Mouse (Mus musculus) CH12.LX (cell line): ENCODE measurements at regions not wholly inside any gene's neighbourhood (a gene's known extent, or its start where the extent isn't known, plus 50 kb on each side); places are given as distances from the start of the nearest gene placed in this dataset.

ENCODE experiments used
- DNase-seq: peaks from one replicate; pipeline ENCODE4 v3.0.0-alpha.2; 2013; ENCODE audit errors: extremely low read depth
- H3K27ac ChIP-seq: 2 replicates; pipeline ENCODE4 v1.5.1; 2012; ENCODE audit warnings: low read depth, mild to moderate bottlenecking, control low read depth, moderate library complexity; ENCODE audit not compliant: insufficient read depth
- H3K27me3 ChIP-seq: replicated peaks from 2 replicates; pipeline ENCODE3; 2012; ENCODE audit warnings: inconsistent platforms
- H3K36me3 ChIP-seq, 2 experiments: replicated peaks in 1 of 2; 2 replicates each; pipeline versions ENCODE3 to v1.6.1; 2012; ENCODE audit warnings: inconsistent platforms in 1 of 2, low read length in 1 of 2, mild to moderate bottlenecking in 1 of 2, mixed read lengths in 1 of 2, moderate library complexity in 1 of 2; ENCODE audit not compliant: control insufficient read depth in 1 of 2, insufficient read depth in 1 of 2
- H3K4me1 ChIP-seq, 2 experiments: 2 replicates each; pipeline ENCODE4 v1.6.1; 2012; ENCODE audit warnings: inconsistent platforms in 1 of 2, moderate library complexity in 1 of 2; ENCODE audit not compliant: insufficient read depth in 2 of 2, control insufficient read depth in 1 of 2
- H3K4me2 ChIP-seq: 2 replicates; pipeline ENCODE4 v1.6.1; 2012; ENCODE audit warnings: low read depth, mild to moderate bottlenecking, control low read depth; ENCODE audit not compliant: poor library complexity, insufficient read depth, severe bottlenecking
- H3K4me3 ChIP-seq, 3 experiments: fragments of 150-350 bp in 1 of 3; sonication (generic) in 1 of 3; replicated peaks in 1 of 3; 2 replicates each; pipeline versions ENCODE3 to v1.5.1; 2011 to 2012; ENCODE audit warnings: low read depth in 2 of 3, low read length in 2 of 3, mild to moderate bottlenecking in 2 of 3, moderate library complexity in 2 of 3, control low read depth in 1 of 3, improper control_type of control experiment in 1 of 3, inconsistent platforms in 1 of 3, mixed read lengths in 1 of 3; ENCODE audit not compliant: poor library complexity in 1 of 3
- H3K79me2 ChIP-seq: replicated peaks from 2 replicates; pipeline ENCODE4 v1.6.1; 2012; ENCODE audit warnings: mild to moderate bottlenecking, moderate library complexity; ENCODE audit not compliant: control insufficient read depth, poor library complexity, insufficient read depth, severe bottlenecking; ENCODE audit errors: extremely low read depth
- H3K9ac ChIP-seq: 2 replicates; pipeline ENCODE4 v1.6.1; 2012; ENCODE audit warnings: low read depth, mild to moderate bottlenecking, control low read depth, moderate library complexity; ENCODE audit not compliant: insufficient read depth
- H3K9me3 ChIP-seq: replicated peaks from 2 replicates; pipeline ENCODE3; 2012; ENCODE audit warnings: low read length, inconsistent platforms, mixed read lengths
- E2F4 ChIP-seq: IDR thresholded peaks from 2 replicates; pipeline ENCODE4 v1.6.1; 2011; ENCODE audit warnings: low read depth, low read length, improper control_type of control experiment; ENCODE audit not compliant: insufficient replicate concordance
- ETS1 ChIP-seq: conservative IDR thresholded peaks from 2 replicates; pipeline ENCODE4 v1.6.1; 2012; ENCODE audit warnings: low read depth, mild to moderate bottlenecking, inconsistent platforms, low read length, improper control_type of control experiment, moderate library complexity
- IRF4 ChIP-seq: IDR thresholded peaks from 2 replicates; pipeline ENCODE4 v1.6.1; 2014; ENCODE audit warnings: low read depth, mild to moderate bottlenecking, inconsistent platforms, low read length, improper control_type of control experiment
- JUN ChIP-seq: IDR thresholded peaks from 2 replicates; pipeline ENCODE4 v1.6.1; 2011; ENCODE audit warnings: low read depth, mild to moderate bottlenecking, low read length, improper control_type of control experiment, moderate library complexity; ENCODE audit not compliant: insufficient read depth
- MAFK ChIP-seq: IDR thresholded peaks from 2 replicates; pipeline ENCODE4 v1.6.1; 2011; ENCODE audit warnings: low read length, improper control_type of control experiment; ENCODE audit not compliant: insufficient replicate concordance
- MEF2A ChIP-seq: IDR thresholded peaks from 2 replicates; pipeline ENCODE4 v1.6.1; 2014; ENCODE audit warnings: low read depth, mild to moderate bottlenecking, inconsistent platforms, low read length, improper control_type of control experiment, borderline replicate concordance
- MXI1 ChIP-seq: IDR thresholded peaks from 2 replicates; pipeline ENCODE4 v1.6.1; 2011; ENCODE audit warnings: mild to moderate bottlenecking, low read depth, low read length, improper control_type of control experiment
- NELFE ChIP-seq: IDR thresholded peaks from 2 replicates; pipeline ENCODE4 v1.6.1; 2011; ENCODE audit warnings: low read depth, low read length, improper control_type of control experiment
- NRF1 ChIP-seq: IDR thresholded peaks from 2 replicates; pipeline ENCODE4 v1.6.1; 2014; ENCODE audit warnings: low read depth, mild to moderate bottlenecking, inconsistent platforms, low read length, improper control_type of control experiment, moderate library complexity
- POLR2AphosphoS2 ChIP-seq: IDR thresholded peaks from 2 replicates; pipeline ENCODE4 v1.6.1; 2011; ENCODE audit warnings: low read depth, low read length, improper control_type of control experiment
- RCOR1 ChIP-seq: conservative IDR thresholded peaks from 2 replicates; pipeline ENCODE4 v1.6.1; 2012; ENCODE audit warnings: low read depth, mild to moderate bottlenecking, inconsistent platforms, low read length, improper control_type of control experiment
- SMC3 ChIP-seq: IDR thresholded peaks from 2 replicates; pipeline ENCODE4 v1.6.1; 2011; ENCODE audit warnings: low read depth, low read length, improper control_type of control experiment
- TBP ChIP-seq: conservative IDR thresholded peaks from 2 replicates; pipeline ENCODE4 v1.6.1; 2011; ENCODE audit warnings: low read depth, low read length, improper control_type of control experiment
- TCF12 ChIP-seq: IDR thresholded peaks from 2 replicates; pipeline ENCODE4 v1.6.1; 2014; ENCODE audit warnings: low read depth, mild to moderate bottlenecking, inconsistent platforms, low read length, improper control_type of control experiment
- ZNF384 ChIP-seq: IDR thresholded peaks from 2 replicates; pipeline ENCODE4 v1.6.1; 2012; ENCODE audit warnings: low read depth, low read length, improper control_type of control experiment, inconsistent platforms
- dilution Hi-C: fragments of 300-500 bp; cut with MboI; formaldehyde crosslinking; loops from 2 replicates; pipeline ENCODE4 v1.14.3; 2020; ENCODE audit warnings: low sequenced_read_pairs; ENCODE audit not compliant: extremely low pct_unique_long_range_greater_than_20kb, extremely low pct_ligation_motif_present
- in situ Hi-C: fragments of 300-500 bp; cut with MboI; formaldehyde crosslinking; loops from 3 replicates; pipeline ENCODE4 v1.14.3; 2019; ENCODE audit warnings: low sequenced_read_pairs, low pct_ligation_motif_present, low pct_unique_long_range_greater_than_20kb, mixed read lengths

DNA sequence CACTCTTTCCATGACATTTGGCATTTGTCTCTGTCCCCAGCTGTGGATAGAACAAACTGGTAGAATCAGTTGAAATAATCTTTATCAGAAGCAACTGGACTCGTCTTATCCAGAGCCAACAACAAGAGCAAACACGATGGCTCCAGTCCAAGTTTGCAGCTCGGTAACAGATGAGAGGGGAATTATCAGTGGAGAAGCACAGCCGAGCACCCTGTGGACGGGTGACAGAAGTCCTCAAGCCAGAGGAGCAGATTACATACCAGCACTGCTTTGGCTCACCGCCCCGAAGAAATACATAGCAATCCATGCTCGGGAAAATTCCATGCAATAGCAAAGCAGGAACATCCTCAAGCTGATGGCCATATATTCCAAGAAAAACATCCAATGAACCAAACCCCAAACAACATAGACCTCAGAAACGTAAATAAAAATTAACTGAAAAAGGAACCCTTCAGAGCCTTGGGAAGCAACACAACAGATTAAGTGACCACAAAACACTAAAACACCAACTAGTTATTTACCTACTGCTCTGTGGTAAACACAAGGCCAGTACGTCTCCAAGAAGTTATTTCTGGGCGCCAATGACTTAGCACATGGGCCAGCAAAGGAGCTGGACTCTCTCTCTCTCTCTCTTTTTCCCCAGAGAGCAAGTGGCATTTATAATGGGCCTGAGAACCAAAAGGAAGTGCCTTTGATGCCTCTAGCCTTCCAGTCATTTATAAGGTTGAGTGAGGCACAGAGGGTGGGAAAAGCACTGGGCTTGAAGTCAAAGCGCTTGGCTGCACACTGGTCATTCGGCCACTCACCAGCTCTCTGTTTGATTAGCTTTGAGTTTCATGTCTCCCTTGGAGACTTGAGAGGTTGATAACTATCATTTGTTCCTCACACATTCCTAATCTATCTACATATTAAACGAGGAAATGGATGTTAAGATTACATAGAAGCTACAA is 163.0 kb upstream of the Gm12728 start:
- Histone ChIP-seq H3K4me1 (no peaks in the 10 kb centered on the region), H3K4me3 (no peak overlapping the region), H3K4me2 (no peak overlapping the region), H3K36me3 (no peaks in the 10 kb centered on the region), H3K9me3 (no peaks in the 10 kb centered on the region), H3K79me2 (no peaks in the 10 kb centered on the region), H3K9ac (no peak overlapping the region), H3K27me3 (peaks cover 45% of the 10 kb centered on the region), H3K27ac (no peak overlapping the region)
- dilution Hi-C loops (no loop called here), in situ Hi-C loops (no loop called here)
- DNase-seq, result no peak
- no peak for TF ChIP-seq SMC3
- no peak for TF ChIP-seq RCOR1
- TF ChIP-seq MAFK, result no peak
- TF ChIP-seq E2F4, result no peak
- no peak for TF ChIP-seq IRF4
- no peak for TF ChIP-seq TCF12
- no peak for TF ChIP-seq NRF1
- TF ChIP-seq TBP, result no peak
- no peak for TF ChIP-seq MXI1

DNA sequence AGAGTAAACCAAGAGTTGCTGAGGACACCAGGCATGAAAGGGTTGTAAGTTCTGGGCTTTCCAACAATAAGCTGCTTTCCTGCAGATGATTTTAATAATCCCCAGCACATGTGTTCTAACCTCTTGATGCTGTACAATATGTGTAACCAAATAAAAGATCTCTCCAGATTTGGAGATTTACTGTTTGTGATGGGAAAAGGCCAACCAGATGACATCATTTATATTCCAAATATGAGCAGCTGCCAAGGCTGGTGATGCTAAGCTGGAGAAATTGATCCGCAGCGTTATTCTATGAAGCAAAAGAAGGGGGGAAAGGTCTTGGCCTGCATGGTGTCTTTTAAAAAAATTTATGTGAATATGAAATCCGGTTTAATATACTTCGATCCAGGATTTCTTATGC is 160.1 kb upstream of the Gm12728 start:
- DNase-seq, result no peak
- Histone ChIP-seq H3K27me3 (peaks cover 68% of the 10 kb centered on the region), H3K4me1 (no peaks in the 10 kb centered on the region), H3K79me2 (no peaks in the 10 kb centered on the region), H3K36me3 (no peaks in the 10 kb centered on the region), H3K4me3 (no peak overlapping the region), H3K9ac (no peak overlapping the region), H3K4me2 (no peak overlapping the region), H3K9me3 (no peaks in the 10 kb centered on the region), H3K27ac (no peak overlapping the region)
- no peak for TF ChIP-seq NRF1
- no peak for TF ChIP-seq ZNF384
- no peak for TF ChIP-seq ETS1
- TF ChIP-seq NELFE, result no peak
- no peak for TF ChIP-seq POLR2AphosphoS2
- TF ChIP-seq JUN, result no peak
- no peak for TF ChIP-seq MEF2A
- TF ChIP-seq MXI1, result no peak
- dilution Hi-C loops (no loop called here), in situ Hi-C loops (no loop called here)
